Mouse (Mus musculus) MEL (cell line): ENCODE results near the gene Lpcat3. TPM values are rescaled to one million over a fixed set of nuclear protein-coding genes. Genes with fewer than 3 reads are reported as not detected.

Experiments
- DNase-seq: peaks from one replicate; pipeline ENCODE4 v3.0.0; 2011; ENCODE audit warnings: low read depth, low spot score
- H3K27ac ChIP-seq: 2 replicates; pipeline ENCODE4 v1.5.1; 2012; ENCODE audit warnings: low read depth, mild to moderate bottlenecking, control low read depth, low read length, moderate library complexity; ENCODE audit not compliant: control insufficient read depth
- H3K27me3 ChIP-seq, 2 experiments: fragments of 150-350 bp in 1 of 2; sonication (generic) in 1 of 2; 2 replicates each; pipeline ENCODE4 v1.6.1; 2012; ENCODE audit warnings: low read length in 2 of 2, mild to moderate bottlenecking in 2 of 2, improper control_type of control experiment in 1 of 2, moderate library complexity in 1 of 2; ENCODE audit not compliant: insufficient read depth in 2 of 2, control insufficient read depth in 1 of 2
- H3K36me3 ChIP-seq, 2 experiments: 2 replicates each; pipeline ENCODE4 v1.6.1; 2012 to 2014; ENCODE audit warnings: low read length in 2 of 2, improper control_type of control experiment in 1 of 2, inconsistent platforms in 1 of 2, mild to moderate bottlenecking in 1 of 2; ENCODE audit not compliant: insufficient read depth in 2 of 2, control insufficient read depth in 1 of 2
- H3K4me1 ChIP-seq, 2 experiments: fragments of 150-350 bp in 1 of 2; sonication (generic) in 1 of 2; 2 replicates each; pipeline ENCODE4 v1.6.1; 2012; ENCODE audit warnings: low read length in 2 of 2, improper control_type of control experiment in 1 of 2, mild to moderate bottlenecking in 1 of 2; ENCODE audit not compliant: insufficient read depth in 2 of 2, control insufficient read depth in 1 of 2
- H3K4me3 ChIP-seq, 2 experiments: fragments of 150-350 bp in 1 of 2; sonication (generic) in 1 of 2; 2 replicates each; pipeline ENCODE4 v1.5.1; 2012; ENCODE audit warnings: low read depth in 2 of 2, low read length in 2 of 2, mild to moderate bottlenecking in 2 of 2, moderate library complexity in 2 of 2, control low read depth in 1 of 2, improper control_type of control experiment in 1 of 2; ENCODE audit not compliant: control insufficient read depth in 1 of 2, insufficient read depth in 1 of 2
- H3K79me2 ChIP-seq: 2 replicates; pipeline ENCODE4 v1.6.1; 2012; ENCODE audit warnings: mild to moderate bottlenecking, low read length, moderate library complexity; ENCODE audit not compliant: control insufficient read depth, poor library complexity, insufficient read depth
- H3K9ac ChIP-seq: 2 replicates; pipeline ENCODE4 v1.6.1; 2012; ENCODE audit warnings: low read depth, mild to moderate bottlenecking, control low read depth, low read length, moderate library complexity; ENCODE audit not compliant: control insufficient read depth, poor library complexity, severe bottlenecking
- H3K9me3 ChIP-seq: fragments of 150-350 bp; sonication (generic); replicated peaks from 2 replicates; pipeline ENCODE4 v1.6.1; 2012; ENCODE audit warnings: mild to moderate bottlenecking, low read length, improper control_type of control experiment, moderate library complexity; ENCODE audit not compliant: insufficient read depth
- CHD2 ChIP-seq: IDR thresholded peaks from 2 replicates; pipeline ENCODE4 v1.6.1; 2011; ENCODE audit warnings: low read length, improper control_type of control experiment
- E2F4 ChIP-seq: IDR thresholded peaks from 2 replicates; pipeline ENCODE4 v1.6.1; 2011; ENCODE audit warnings: low read depth, low read length, improper control_type of control experiment, borderline replicate concordance
- ELF1 ChIP-seq: IDR thresholded peaks from 2 replicates; pipeline ENCODE4 v1.6.1; 2014; ENCODE audit warnings: low read depth, mild to moderate bottlenecking, inconsistent platforms, low read length, improper control_type of control experiment, moderate library complexity
- EP300 ChIP-seq, 2 experiments: IDR thresholded peaks; 2 replicates each; pipeline ENCODE4 v1.6.1; 2011; ENCODE audit warnings: improper control_type of control experiment in 2 of 2, low read length in 2 of 2, low read depth in 1 of 2, mild to moderate bottlenecking in 1 of 2
- HCFC1 ChIP-seq: IDR thresholded peaks from 2 replicates; pipeline ENCODE4 v1.6.1; 2012; ENCODE audit warnings: low read depth, mild to moderate bottlenecking, inconsistent platforms, low read length, improper control_type of control experiment, moderate library complexity
- JUND ChIP-seq: IDR thresholded peaks from 2 replicates; pipeline ENCODE4 v1.6.1; 2011; ENCODE audit warnings: low read depth, mild to moderate bottlenecking, improper control_type of control experiment, low read length
- KAT2A ChIP-seq: conservative IDR thresholded peaks from 2 replicates; pipeline ENCODE4 v1.6.1; 2012; ENCODE audit warnings: low read depth, low read length, improper control_type of control experiment, inconsistent platforms
- MEF2A ChIP-seq: IDR thresholded peaks from 2 replicates; pipeline ENCODE4 v1.6.1; 2014; ENCODE audit warnings: low read depth, mild to moderate bottlenecking, inconsistent platforms, low read length, improper control_type of control experiment; ENCODE audit not compliant: poor library complexity, insufficient replicate concordance, severe bottlenecking; ENCODE audit errors: extremely low read depth
- MXI1 ChIP-seq: IDR thresholded peaks from 2 replicates; pipeline ENCODE4 v1.6.1; 2011; ENCODE audit warnings: mild to moderate bottlenecking, low read depth, low read length, improper control_type of control experiment
- NELFE ChIP-seq: IDR thresholded peaks from 2 replicates; pipeline ENCODE4 v1.6.1; 2011; ENCODE audit warnings: low read depth, low read length, improper control_type of control experiment
- NRF1 ChIP-seq: IDR thresholded peaks from 2 replicates; pipeline ENCODE4 v1.6.1; 2014; ENCODE audit warnings: low read depth, mild to moderate bottlenecking, inconsistent platforms, low read length, improper control_type of control experiment, moderate library complexity; ENCODE audit not compliant: poor library complexity, insufficient read depth, severe bottlenecking
- POLR2A ChIP-seq, 2 experiments: IDR thresholded peaks; 2 replicates each; pipeline ENCODE4 v1.6.1; 2011 to 2012; ENCODE audit warnings: low read length in 2 of 2, mild to moderate bottlenecking in 2 of 2, control low read depth in 1 of 2, improper control_type of control experiment in 1 of 2, low read depth in 1 of 2, moderate library complexity in 1 of 2; ENCODE audit not compliant: control insufficient read depth in 1 of 2, insufficient read depth in 1 of 2, poor library complexity in 1 of 2
- POLR2AphosphoS2 ChIP-seq: IDR thresholded peaks from 2 replicates; pipeline ENCODE4 v1.6.1; 2011; ENCODE audit warnings: low read length, improper control_type of control experiment
- POLR2AphosphoS5 ChIP-seq: IDR thresholded peaks from 2 replicates; pipeline ENCODE4 v1.6.1; 2012; ENCODE audit warnings: low read depth, borderline replicate concordance, mild to moderate bottlenecking, inconsistent platforms, low read length, moderate library complexity, mixed read lengths
- RCOR1 ChIP-seq: IDR thresholded peaks from 2 replicates; pipeline ENCODE4 v1.6.1; 2012; ENCODE audit warnings: low read depth, mild to moderate bottlenecking, inconsistent platforms, low read length, improper control_type of control experiment
- SMC3 ChIP-seq: IDR thresholded peaks from 2 replicates; pipeline ENCODE4 v1.6.1; 2011; ENCODE audit warnings: low read depth, low read length, improper control_type of control experiment
- TCF12 ChIP-seq: IDR thresholded peaks from 2 replicates; pipeline ENCODE4 v1.6.1; 2014; ENCODE audit warnings: low read depth, mild to moderate bottlenecking, inconsistent platforms, low read length, improper control_type of control experiment, moderate library complexity
- UBTF ChIP-seq: IDR thresholded peaks from 2 replicates; pipeline ENCODE4 v1.6.1; 2012; ENCODE audit warnings: low read depth, mild to moderate bottlenecking, inconsistent platforms, low read length, improper control_type of control experiment, moderate library complexity, borderline replicate concordance; ENCODE audit not compliant: insufficient read depth
- USF2 ChIP-seq, 2 experiments: IDR thresholded peaks; 2 replicates each; pipeline ENCODE4 v1.6.1; 2011 to 2012; ENCODE audit warnings: improper control_type of control experiment in 2 of 2, low read length in 2 of 2, borderline replicate concordance in 1 of 2, inconsistent platforms in 1 of 2, low read depth in 1 of 2, mild to moderate bottlenecking in 1 of 2; ENCODE audit not compliant: insufficient read depth in 1 of 2
- ZKSCAN1 ChIP-seq: IDR thresholded peaks from 2 replicates; pipeline ENCODE4 v1.6.1; 2012; ENCODE audit warnings: low read depth, mild to moderate bottlenecking, inconsistent platforms, low read length, improper control_type of control experiment, moderate library complexity
- ZMIZ1 ChIP-seq: IDR thresholded peaks from 2 replicates; pipeline ENCODE4 v1.6.1; 2012; ENCODE audit warnings: low read depth, mild to moderate bottlenecking, inconsistent platforms, low read length, improper control_type of control experiment, moderate library complexity
- ZNF384 ChIP-seq: IDR thresholded peaks from 2 replicates; pipeline ENCODE4 v1.6.1; 2012; ENCODE audit warnings: low read depth, mild to moderate bottlenecking, inconsistent platforms, low read length, improper control_type of control experiment
- polyA plus RNA-seq, 2 experiments: library from polyadenylated mRNA; stranded (reverse) in 1 of 2; unstranded in 1 of 2; fragments of >175 nt in 1 of 2; fragments of >200 nt in 1 of 2; gene quantifications; 2 replicates each; pipeline versions ENCODE4 v1.2.1 to v1.2.4; 2012; ENCODE audit warnings: low replicate concordance in 2 of 2, low read depth in 1 of 2; ENCODE audit not compliant: insufficient read length in 2 of 2, insufficient read depth in 1 of 2, missing spikeins in 1 of 2
- total RNA-seq: library from RNA; depleted of rRNA; stranded (reverse); fragments of 300-350 nt; gene quantifications from 2 replicates; pipeline ENCODE4 v1.2.3, GENCODE M21; 2012

Gene Lpcat3
- total and polyA plus RNA-seq, 3 experiments = 135 to 337 TPM; not detected in 1

DNA sequence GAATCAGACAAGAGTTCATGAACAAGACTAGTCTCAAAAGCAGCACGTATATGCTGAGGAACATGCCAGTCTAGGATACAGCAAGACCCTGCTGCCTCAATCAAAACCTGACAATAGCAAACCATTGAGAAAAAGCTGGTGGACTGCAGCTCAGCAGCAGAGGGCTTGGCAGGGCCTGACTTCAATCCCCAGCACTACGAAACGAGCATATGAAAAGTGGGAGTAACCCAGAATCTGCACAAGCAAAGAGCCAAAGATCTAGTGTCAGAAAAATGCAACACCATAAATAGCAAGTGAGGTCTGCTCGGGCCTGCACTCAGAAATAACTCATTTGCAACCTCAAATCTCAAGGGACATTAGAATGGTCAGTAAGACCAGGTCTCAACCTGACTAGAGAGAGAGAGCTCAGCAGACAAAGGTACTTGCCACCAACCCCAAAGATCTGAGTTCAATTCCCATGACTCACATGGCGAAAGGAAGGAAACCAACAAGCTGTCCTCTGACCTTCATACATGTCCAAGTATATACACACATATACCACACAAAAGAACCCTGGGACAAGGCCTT is 43.3 kb downstream of the Lpcat3 start:
- H3K9me3 ChIP-seq = no peaks in the 10 kb centered on the region
- H3K36me3 ChIP-seq = peaks cover 12 to 36% of the 10 kb centered on the region in 2 experiments
- DNase-seq = no peak
- no peak overlapping the region for H3K27ac ChIP-seq
- H3K27me3 ChIP-seq = no peaks in the 10 kb centered on the region
- TF ChIP-seq RCOR1 (no peak), MEF2A (no peak), POLR2AphosphoS2 (0 out of 2 replicates have a peak, but pooled peaks have one; percentile 31), SMC3 (0 out of 2 replicates have a peak, but pooled peaks have one; percentile 3)
- TF ChIP-seq, all 39 proteins: peak for 2
- peaks cover 45% of the 10 kb centered on the region for H3K79me2 ChIP-seq
- peaks cover 5 to 12% of the 10 kb centered on the region in 2 experiments; a peak in 3 of 4 replicates for H3K4me1 ChIP-seq
- H3K9ac ChIP-seq = no peak overlapping the region
- H3K4me3 ChIP-seq = no peak overlapping the region

DNA sequence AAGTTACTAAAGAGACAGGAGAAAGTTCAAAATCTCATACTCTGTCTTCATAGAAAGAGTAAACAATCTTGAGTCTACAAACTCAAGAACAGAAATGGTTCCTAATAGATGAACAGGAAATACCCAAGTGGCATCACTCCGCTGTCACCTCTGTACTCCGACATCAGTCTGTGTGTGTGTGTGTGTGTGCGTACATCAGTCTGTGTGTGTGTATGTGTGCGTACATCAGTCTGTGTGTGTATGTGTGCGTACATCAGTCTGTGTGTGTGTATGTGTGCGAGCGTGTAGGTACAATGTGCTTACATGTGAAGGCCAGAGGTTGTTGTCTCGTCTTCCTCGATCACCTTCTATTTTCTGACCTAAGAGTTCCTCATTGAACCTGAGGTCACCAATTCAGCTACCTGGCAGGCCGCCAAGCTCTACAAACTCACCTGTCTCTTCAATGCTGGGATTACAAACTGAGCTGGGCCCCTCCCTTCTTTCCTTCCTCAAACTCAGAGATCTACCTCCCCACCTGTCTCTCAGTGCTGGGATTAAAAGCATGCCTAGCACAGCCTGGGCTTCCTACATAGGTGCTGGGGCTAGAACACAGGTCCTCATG is 45.6 kb downstream of the Lpcat3 start:
- no peak overlapping the region for H3K9ac ChIP-seq

DNA sequence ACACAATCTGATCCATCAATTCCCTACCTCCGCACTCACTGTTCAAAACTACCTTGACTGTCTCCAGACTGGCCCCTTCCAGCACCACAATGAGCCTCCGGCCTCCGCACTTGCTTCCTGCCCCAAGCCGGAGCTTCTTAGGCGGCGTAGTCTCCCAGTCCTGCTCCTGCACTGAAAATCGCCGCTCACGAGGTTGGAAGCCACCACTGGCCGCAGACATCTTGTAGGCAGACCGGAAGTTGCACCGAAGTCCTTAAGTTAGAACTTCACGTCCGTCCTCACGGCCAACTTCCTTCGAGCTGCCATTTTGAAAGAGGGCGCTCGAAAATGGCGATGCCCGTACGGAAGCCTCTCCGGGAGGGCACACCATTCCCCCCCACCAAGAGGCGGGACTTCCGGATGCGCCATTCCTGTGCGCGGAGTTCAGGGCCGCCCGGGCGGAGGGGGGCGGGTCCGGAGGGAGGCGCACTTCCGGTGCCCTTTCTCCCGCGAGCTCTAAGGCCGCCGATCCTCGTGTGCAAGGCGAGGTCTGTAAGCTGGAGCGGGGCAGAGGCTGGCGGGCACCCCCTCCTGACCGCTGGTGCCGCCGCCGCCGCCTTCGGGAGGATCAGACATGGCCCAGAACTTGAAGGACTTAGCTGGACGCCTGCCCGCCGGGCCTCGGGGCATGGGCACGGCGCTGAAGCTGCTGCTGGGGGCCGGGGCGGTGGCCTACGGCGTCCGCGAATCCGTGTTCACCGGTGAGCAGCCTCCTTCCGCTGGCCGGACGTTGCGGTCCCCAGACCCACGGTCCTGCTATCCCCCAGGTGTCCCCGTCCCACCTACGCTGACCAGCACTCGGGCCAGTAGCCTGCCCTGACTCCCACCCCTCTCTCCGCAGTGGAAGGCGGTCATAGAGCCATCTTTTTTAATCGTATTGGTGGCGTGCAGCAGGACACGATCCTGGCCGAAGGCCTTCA is 49.3 kb downstream of the Lpcat3 start, which contains the start of the genes Emg1 and Phb2:
Emg1 (minus strand) TSS at position 355 of the 959 bp plus-strand sequence.
Phb2 (plus strand) TSS at position 513 of the 959 bp plus-strand sequence.
- Histone ChIP-seq H3K79me2 (peaks cover 70% of the 10 kb centered on the region), H3K27me3 (no peaks in the 10 kb centered on the region), H3K9me3 (no peaks in the 10 kb centered on the region), H3K4me3 (peak within 1 kb of the TSS; percentile 93 to 100), H3K36me3 (peaks cover 9 to 26% of the 10 kb centered on the region in 2 experiments), H3K27ac (peak within 1 kb of the TSS; percentile 86), H3K9ac (peak within 1 kb of the TSS; percentile 97), H3K4me1 (peaks cover 0 to 22% of the 10 kb centered on the region in 2 experiments; a peak in 3 of 4 replicates)
- DNase-seq = peak; percentile 99
- peak; percentile 71 for TF ChIP-seq ZMIZ1
- peak; percentile 94 for TF ChIP-seq MXI1
- TF ChIP-seq ZNF384 = peak; percentile 55; the same call in 1 of the 2 replicates
- TF ChIP-seq E2F4 = no peak
- peak; percentile 92 for TF ChIP-seq KAT2A
- TF ChIP-seq NELFE = peak; percentile 70
- no peak for TF ChIP-seq JUND
- peak; percentile 65 for TF ChIP-seq NRF1
- TF ChIP-seq TCF12 = peak; percentile 73
- TF ChIP-seq EP300 (IDR thresholded peaks at IDR 0.05; ENCODE audit: low read depth in 1 of 2, low read length in 2 of 2) = 0 out of 4 replicates have a peak, but pooled peaks of 1 of the 2 experiments have one; percentile 28
- peak; percentile 36; the same call in 1 of the 2 replicates for TF ChIP-seq CHD2
- TF ChIP-seq HCFC1 = peak; percentile 97
- TF ChIP-seq ELF1 = peak; percentile 92
- TF ChIP-seq POLR2AphosphoS2 = peak; percentile 82; the same call in 1 of the 2 replicates

More for the DNA sequence above, 45.6 kb downstream of the Lpcat3 start:
- no peak for DNase-seq
- no peak overlapping the region for H3K4me3 ChIP-seq
- TF ChIP-seq E2F4 = no peak
- TF ChIP-seq USF2 (IDR thresholded peaks at IDR 0.05; ENCODE audit: borderline replicate concordance in 1 of 2, insufficient read depth in 1 of 2, low read depth in 1 of 2, low read length in 2 of 2) = no peak
- peak in 1 of 2 experiments; percentile 22; a peak in 1 of 4 replicates for TF ChIP-seq POLR2A (IDR thresholded peaks at IDR 0.05; ENCODE audit: control insufficient read depth in 1 of 2, insufficient read depth in 1 of 2, low read depth in 1 of 2, low read length in 2 of 2, poor library complexity in 1 of 2)
- no peak for TF ChIP-seq ZKSCAN1
- TF ChIP-seq ELF1 = no peak
- TF ChIP-seq POLR2AphosphoS5 = 0 out of 2 replicates have a peak, but pooled peaks have one; percentile 75
- 0 out of 2 replicates have a peak, but pooled peaks have one; percentile 24 for TF ChIP-seq ZMIZ1
- no peak for TF ChIP-seq UBTF
- H3K9me3 ChIP-seq = no peaks in the 10 kb centered on the region
- H3K27me3 ChIP-seq = no peaks in the 10 kb centered on the region
- H3K36me3 ChIP-seq = peaks cover 8 to 31% of the 10 kb centered on the region in 2 experiments
- peaks cover 5 to 13% of the 10 kb centered on the region in 2 experiments; a peak in 3 of 4 replicates for H3K4me1 ChIP-seq
- H3K79me2 ChIP-seq = peaks cover 66% of the 10 kb centered on the region
- H3K27ac ChIP-seq = no peak overlapping the region
